Mouse (Mus musculus) A20 (cell line): ENCODE measurements at regions not wholly inside any gene's neighbourhood (a gene's known extent, or its start where the extent isn't known, plus 50 kb on each side); places are given as distances from the start of the nearest gene placed in this dataset.
A peak's percentile ranks its signal among the peaks of the same experiment; 100 is the strongest.
"Not testable (repeated sequence)": the region's sequence is repeated elsewhere in the genome, so short reads cannot be mapped to it uniquely, and the experiment has no call there.

Source experiments
- DNase-seq: peaks from one replicate; pipeline ENCODE4 v3.0.0-alpha.2; 2011; ENCODE audit warnings: low read depth, low spot score

DNA sequence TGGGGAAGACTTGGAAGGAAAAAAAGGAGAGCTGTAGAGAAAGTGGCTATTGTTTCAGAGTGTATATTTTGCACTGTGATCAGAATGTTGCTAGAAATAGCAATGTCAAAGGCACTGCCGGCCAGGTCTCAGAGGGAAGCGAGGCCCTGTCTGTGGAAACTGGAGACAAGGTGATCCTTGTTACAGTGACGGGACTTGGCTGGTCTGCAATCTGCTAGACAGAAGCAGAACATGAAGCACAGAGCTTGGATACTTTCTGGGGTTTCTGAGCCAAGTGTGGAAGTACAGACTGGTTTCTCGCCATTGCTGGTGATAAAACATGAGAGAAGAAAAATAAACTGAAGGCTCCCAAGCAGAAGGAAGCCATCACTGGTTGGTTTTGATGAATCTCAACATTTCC is 198.3 kb upstream of the Slc7a14 start:
- no peak for DNase-seq

- no peak for DNase-seq
Measured at GRCm38 (mm10) chr3:31499201-31499968, 189.2 kb upstream of the Slc7a14 start.

DNA sequence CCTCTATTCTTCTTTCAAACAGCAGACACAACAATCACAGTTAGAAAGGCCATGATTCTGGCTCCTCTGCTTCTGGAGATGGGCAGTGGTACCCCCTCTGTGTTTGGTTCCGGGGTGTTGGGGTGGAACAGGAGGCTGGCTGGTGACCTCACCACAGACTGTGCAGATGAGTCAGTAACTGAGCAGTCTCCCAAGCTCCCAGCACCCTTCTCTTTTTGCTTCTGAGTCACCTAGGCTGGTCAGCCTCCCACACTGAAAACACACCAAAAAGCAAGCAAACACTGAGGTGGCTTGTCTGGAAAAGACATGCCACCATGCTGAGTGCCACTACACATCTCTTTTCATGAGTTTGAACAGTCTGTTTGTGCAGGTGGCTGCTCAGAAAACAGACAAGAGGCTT is 185.1 kb upstream of the Slc7a14 start:
- DNase-seq, result no peak

DNA sequence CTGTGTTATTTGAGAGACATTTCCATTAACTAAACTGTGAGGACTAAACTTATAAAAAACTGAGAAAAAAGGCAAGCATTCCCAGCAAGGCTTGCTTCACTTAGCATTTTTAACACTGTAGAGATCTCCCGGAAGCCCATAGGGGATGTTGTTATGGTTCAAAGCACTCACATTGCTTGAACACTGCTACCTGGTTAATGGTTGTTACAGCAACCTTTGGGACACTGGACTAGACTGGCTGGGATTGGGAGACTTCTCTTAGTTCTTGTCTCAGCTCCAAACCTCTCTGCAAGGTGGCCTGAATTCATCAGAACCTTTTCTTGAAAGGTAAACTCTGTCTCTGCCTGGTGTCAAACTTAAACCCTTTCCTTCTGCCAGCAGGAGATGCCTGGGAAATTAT is 184.5 kb upstream of the Slc7a14 start:
- DNase-seq, result no peak

GRCm38 (mm10) chr3:31491736-31492135 is 181.6 kb upstream of the Slc7a14 start:
- not testable (repeated sequence) for DNase-seq

DNA sequence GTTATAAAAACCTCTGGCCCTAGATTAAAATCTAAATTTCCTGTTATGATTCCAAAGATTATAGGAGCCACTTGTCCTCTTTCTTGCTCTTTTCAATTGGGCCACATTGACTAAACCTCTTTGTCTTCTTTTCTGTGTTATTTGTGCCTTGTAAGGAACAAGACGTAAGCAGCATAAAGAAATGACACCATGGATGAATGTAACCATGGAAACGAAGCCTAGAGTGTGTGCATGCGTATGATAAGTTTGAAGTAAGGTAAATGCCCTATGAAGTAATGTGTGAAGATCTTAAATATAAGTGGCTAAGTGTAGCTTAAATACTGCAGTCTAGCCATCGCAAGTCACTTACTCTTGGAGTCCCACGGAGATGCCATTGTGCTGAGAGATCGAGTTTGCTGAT is 177.4 kb upstream of the Slc7a14 start:
- no peak for DNase-seq

GRCm38 (mm10) chr3:31481964-31482363 is 171.8 kb upstream of the Slc7a14 start:
- DNase-seq, result no peak

DNA sequence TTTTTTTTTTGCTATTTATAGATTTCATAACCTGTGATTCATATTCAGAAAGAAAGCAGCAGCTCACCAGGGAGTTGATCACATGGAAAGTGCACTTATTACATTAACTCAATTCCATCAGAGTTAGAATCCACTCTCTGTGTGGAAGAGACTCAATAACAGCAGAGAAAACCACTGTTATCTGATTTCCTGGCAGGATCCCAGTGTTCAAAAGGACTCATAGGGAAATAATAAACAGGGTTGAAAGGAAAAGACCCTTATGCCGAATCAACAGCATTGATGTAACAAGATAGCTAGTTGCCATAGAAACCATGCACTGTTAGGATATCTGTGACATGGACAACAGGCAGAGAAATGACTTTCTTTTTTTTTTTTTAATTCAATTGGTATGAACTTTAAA is 157.7 kb upstream of the Slc7a14 start:
- DNase-seq, result no peak

DNA sequence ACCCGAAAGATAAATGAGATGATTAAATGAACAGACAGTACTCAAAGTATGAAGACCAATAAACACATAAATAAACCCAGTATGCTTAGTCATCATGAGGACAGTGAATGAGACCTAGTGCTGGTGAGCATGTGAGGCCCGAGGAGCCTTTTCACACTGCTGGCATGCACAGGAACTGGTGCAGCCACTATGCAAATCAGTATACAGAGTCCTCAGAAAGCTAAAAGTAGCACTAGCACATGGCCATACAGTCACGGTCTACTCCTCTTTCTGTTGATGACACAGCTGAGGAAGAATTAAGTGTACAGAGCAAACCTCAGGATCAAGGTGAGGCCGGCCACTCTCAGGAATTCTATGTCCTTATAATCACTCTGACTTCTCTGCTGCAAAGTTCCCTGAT is 154.1 kb upstream of the Slc7a14 start:
- DNase-seq, result peak; percentile 82

GRCm38 (mm10) chr3:31459456-31459855 is 149.3 kb upstream of the Slc7a14 start:
- DNase-seq, result peak; percentile 36

GRCm38 (mm10) chr3:31457938-31458337 is 147.8 kb upstream of the Slc7a14 start:
- no peak for DNase-seq

DNA sequence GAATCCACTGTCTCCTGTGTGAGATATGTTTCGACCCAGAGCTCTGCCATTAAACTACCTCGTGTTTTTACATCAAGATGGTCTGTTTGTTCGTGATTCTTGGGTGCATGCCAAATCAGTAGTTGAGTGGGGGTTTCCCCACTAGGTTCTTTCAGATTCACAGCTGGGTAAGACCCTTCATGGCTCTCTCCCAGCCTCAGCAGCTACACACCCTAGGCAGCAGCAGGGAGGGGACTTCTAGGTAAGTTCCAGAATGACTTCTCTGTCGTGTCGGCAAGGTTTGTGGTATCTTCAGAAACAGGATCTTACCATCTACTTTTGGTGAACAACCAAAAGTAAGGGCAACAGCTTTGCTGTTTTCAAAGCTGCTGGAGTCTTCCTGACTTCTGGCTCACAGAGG is 144.9 kb upstream of the Slc7a14 start:
- DNase-seq, result peak; percentile 71

DNA sequence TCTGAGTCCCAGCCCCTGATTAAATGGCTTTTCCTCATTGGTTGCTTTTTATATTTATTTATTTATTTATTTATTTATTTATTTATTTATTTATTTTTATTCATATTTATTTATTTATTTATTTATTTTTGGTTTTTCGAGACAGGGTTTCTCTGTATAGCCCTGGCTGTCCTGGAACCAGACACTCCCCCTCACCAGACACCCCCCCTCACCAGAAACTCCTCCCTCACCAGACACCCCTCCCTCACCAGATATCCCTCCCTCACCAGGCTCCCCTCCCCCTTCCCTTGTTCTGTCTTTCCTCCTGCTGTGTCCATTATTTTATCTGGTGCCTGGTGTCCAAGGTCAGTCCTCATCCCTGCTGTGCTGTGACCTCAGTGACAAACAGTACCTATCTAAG is 134.7 kb upstream of the Slc7a14 start:
- DNase-seq, result no peak

- DNase-seq, result no peak
Measured at GRCm38 (mm10) chr3:31444311-31444710, 134.1 kb upstream of the Slc7a14 start.

GRCm38 (mm10) chr3:31443894-31444293 is 133.7 kb upstream of the Slc7a14 start:
- DNase-seq, result no peak

GRCm38 (mm10) chr3:31440282-31440681 is 130.1 kb upstream of the Slc7a14 start:
- no peak for DNase-seq

GRCm38 (mm10) chr3:31437970-31438369 is 127.8 kb upstream of the Slc7a14 start:
- no peak for DNase-seq

- DNase-seq, result no peak
Measured at GRCm38 (mm10) chr3:31435204-31435963, 125.2 kb upstream of the Slc7a14 start.

DNA sequence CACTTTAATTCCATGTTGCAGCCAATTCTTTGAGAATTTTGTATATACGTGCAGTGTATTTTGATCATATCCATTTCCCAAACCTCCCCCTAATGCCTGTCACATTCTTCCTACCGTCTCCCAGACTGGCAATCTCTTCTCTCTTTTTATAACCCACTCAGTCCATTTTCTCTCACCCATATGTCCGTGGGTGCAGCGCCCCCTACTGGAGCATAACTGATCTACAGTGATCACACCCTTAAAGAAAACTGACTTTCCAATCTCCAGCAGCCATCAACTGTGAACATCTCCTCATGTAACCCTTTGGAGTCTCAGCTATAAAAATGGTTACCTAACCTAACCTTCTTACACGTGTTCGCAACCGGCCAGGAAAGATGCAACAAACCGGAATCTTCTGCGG is 123.0 kb upstream of the Slc7a14 start:
- peak; percentile 27 for DNase-seq

- no peak for DNase-seq
Measured at GRCm38 (mm10) chr3:31423517-31423916, 113.3 kb upstream of the Slc7a14 start.

DNA sequence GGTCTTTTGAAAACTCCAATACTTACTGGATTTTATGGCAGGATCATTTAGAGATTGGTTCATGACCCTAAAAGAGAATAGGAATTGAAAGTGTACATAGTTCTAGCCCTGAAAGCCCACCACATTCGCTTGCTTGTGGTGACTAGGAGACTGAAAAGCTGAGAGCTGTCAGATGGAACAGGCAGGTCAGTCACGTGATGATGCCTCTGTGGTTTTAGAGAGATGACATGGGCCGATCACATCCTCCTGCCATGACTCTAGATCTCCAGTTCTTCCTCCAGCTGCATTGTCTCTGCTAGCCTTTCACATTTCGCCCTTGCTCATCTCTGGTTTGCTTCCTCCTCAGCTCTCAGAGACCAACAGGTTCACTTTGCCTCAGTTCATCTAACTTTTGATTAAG is 98.6 kb upstream of the Slc7a14 start:
- DNase-seq, result peak; percentile 45

- DNase-seq, result no peak
Measured at GRCm38 (mm10) chr3:31405880-31406279, 95.7 kb upstream of the Slc7a14 start.

- no peak for DNase-seq
Measured at GRCm38 (mm10) chr3:31399136-31399535, 89.0 kb upstream of the Slc7a14 start.
